Mouse (Mus musculus) CH12.LX (cell line): ENCODE measurements around the gene Hs3st3b1. TPM values are rescaled to one million over a fixed set of nuclear protein-coding genes. Genes with fewer than 3 reads are reported as not detected.

Source experiments
- DNase-seq: peaks from one replicate; pipeline ENCODE4 v3.0.0-alpha.2; 2013; ENCODE audit errors: extremely low read depth
- H3K27ac ChIP-seq: 2 replicates; pipeline ENCODE4 v1.5.1; 2012; ENCODE audit warnings: low read depth, mild to moderate bottlenecking, control low read depth, moderate library complexity; ENCODE audit not compliant: insufficient read depth
- H3K27me3 ChIP-seq: replicated peaks from 2 replicates; pipeline ENCODE3; 2012; ENCODE audit warnings: inconsistent platforms
- H3K36me3 ChIP-seq, 2 experiments: replicated peaks in 1 of 2; 2 replicates each; pipeline versions ENCODE3 to v1.6.1; 2012; ENCODE audit warnings: inconsistent platforms in 1 of 2, low read length in 1 of 2, mild to moderate bottlenecking in 1 of 2, mixed read lengths in 1 of 2, moderate library complexity in 1 of 2; ENCODE audit not compliant: control insufficient read depth in 1 of 2, insufficient read depth in 1 of 2
- H3K4me1 ChIP-seq, 2 experiments: 2 replicates each; pipeline ENCODE4 v1.6.1; 2012; ENCODE audit warnings: inconsistent platforms in 1 of 2, moderate library complexity in 1 of 2; ENCODE audit not compliant: insufficient read depth in 2 of 2, control insufficient read depth in 1 of 2
- H3K4me2 ChIP-seq: 2 replicates; pipeline ENCODE4 v1.6.1; 2012; ENCODE audit warnings: low read depth, mild to moderate bottlenecking, control low read depth; ENCODE audit not compliant: poor library complexity, insufficient read depth, severe bottlenecking
- H3K4me3 ChIP-seq, 3 experiments: fragments of 150-350 bp in 1 of 3; sonication (generic) in 1 of 3; replicated peaks in 1 of 3; 2 replicates each; pipeline versions ENCODE3 to v1.5.1; 2011 to 2012; ENCODE audit warnings: low read depth in 2 of 3, low read length in 2 of 3, mild to moderate bottlenecking in 2 of 3, moderate library complexity in 2 of 3, control low read depth in 1 of 3, improper control_type of control experiment in 1 of 3, inconsistent platforms in 1 of 3, mixed read lengths in 1 of 3; ENCODE audit not compliant: poor library complexity in 1 of 3
- H3K79me2 ChIP-seq: replicated peaks from 2 replicates; pipeline ENCODE4 v1.6.1; 2012; ENCODE audit warnings: mild to moderate bottlenecking, moderate library complexity; ENCODE audit not compliant: control insufficient read depth, poor library complexity, insufficient read depth, severe bottlenecking; ENCODE audit errors: extremely low read depth
- H3K9ac ChIP-seq: 2 replicates; pipeline ENCODE4 v1.6.1; 2012; ENCODE audit warnings: low read depth, mild to moderate bottlenecking, control low read depth, moderate library complexity; ENCODE audit not compliant: insufficient read depth
- H3K9me3 ChIP-seq: replicated peaks from 2 replicates; pipeline ENCODE3; 2012; ENCODE audit warnings: low read length, inconsistent platforms, mixed read lengths
- BHLHE40 ChIP-seq: IDR thresholded peaks from 2 replicates; pipeline ENCODE4 v1.6.1; 2011; ENCODE audit warnings: mild to moderate bottlenecking, low read depth, low read length, improper control_type of control experiment
- CTCF ChIP-seq, 2 experiments: IDR thresholded peaks in 1 of 2; conservative IDR thresholded peaks in 1 of 2; 2 replicates each; pipeline ENCODE4 v1.5.1; 2011 to 2012; ENCODE audit warnings: low read depth in 2 of 2, low read length in 2 of 2, improper control_type of control experiment in 1 of 2, inconsistent platforms in 1 of 2, mild to moderate bottlenecking in 1 of 2, moderate library complexity in 1 of 2
- E2F4 ChIP-seq: IDR thresholded peaks from 2 replicates; pipeline ENCODE4 v1.6.1; 2011; ENCODE audit warnings: low read depth, low read length, improper control_type of control experiment; ENCODE audit not compliant: insufficient replicate concordance
- ELF1 ChIP-seq: IDR thresholded peaks from 2 replicates; pipeline ENCODE4 v1.6.1; 2014; ENCODE audit warnings: low read depth, mild to moderate bottlenecking, inconsistent platforms, low read length, improper control_type of control experiment
- EP300 ChIP-seq: IDR thresholded peaks from 2 replicates; pipeline ENCODE4 v1.6.1; 2011; ENCODE audit warnings: low read length, improper control_type of control experiment
- GABPA ChIP-seq: IDR thresholded peaks from 2 replicates; pipeline ENCODE4 v1.6.1; 2012; ENCODE audit warnings: low read depth, low read length, improper control_type of control experiment, inconsistent platforms; ENCODE audit not compliant: insufficient replicate concordance
- HCFC1 ChIP-seq: IDR thresholded peaks from 2 replicates; pipeline ENCODE4 v1.6.1; 2012; ENCODE audit warnings: low read depth, mild to moderate bottlenecking, inconsistent platforms, low read length, improper control_type of control experiment
- IRF4 ChIP-seq: IDR thresholded peaks from 2 replicates; pipeline ENCODE4 v1.6.1; 2014; ENCODE audit warnings: low read depth, mild to moderate bottlenecking, inconsistent platforms, low read length, improper control_type of control experiment
- JUND ChIP-seq: conservative IDR thresholded peaks from 2 replicates; pipeline ENCODE4 v1.6.1; 2011; ENCODE audit warnings: low read depth, low read length, improper control_type of control experiment
- MAFK ChIP-seq: IDR thresholded peaks from 2 replicates; pipeline ENCODE4 v1.6.1; 2011; ENCODE audit warnings: low read length, improper control_type of control experiment; ENCODE audit not compliant: insufficient replicate concordance
- MYC ChIP-seq: IDR thresholded peaks from 2 replicates; pipeline ENCODE4 v1.6.1; 2011; ENCODE audit warnings: low read depth, mild to moderate bottlenecking, improper control_type of control experiment, low read length
- POLR2A ChIP-seq: IDR thresholded peaks from 2 replicates; pipeline ENCODE4 v1.6.1; 2011; ENCODE audit warnings: low read depth, mild to moderate bottlenecking, improper control_type of control experiment, low read length
- POLR2AphosphoS2 ChIP-seq: IDR thresholded peaks from 2 replicates; pipeline ENCODE4 v1.6.1; 2011; ENCODE audit warnings: low read depth, low read length, improper control_type of control experiment
- RAD21 ChIP-seq: IDR thresholded peaks from 2 replicates; pipeline ENCODE4 v1.6.1; 2011; ENCODE audit warnings: low read depth, mild to moderate bottlenecking, low read length, improper control_type of control experiment, moderate library complexity
- TBP ChIP-seq: conservative IDR thresholded peaks from 2 replicates; pipeline ENCODE4 v1.6.1; 2011; ENCODE audit warnings: low read depth, low read length, improper control_type of control experiment
- UBTF ChIP-seq: IDR thresholded peaks from 2 replicates; pipeline ENCODE4 v1.6.1; 2012; ENCODE audit warnings: low read depth, mild to moderate bottlenecking, inconsistent platforms, low read length, improper control_type of control experiment, moderate library complexity
- USF1 ChIP-seq: IDR thresholded peaks from 2 replicates; pipeline ENCODE4 v1.6.1; 2014; ENCODE audit warnings: low read depth, mild to moderate bottlenecking, inconsistent platforms, low read length, improper control_type of control experiment
- USF2 ChIP-seq: conservative IDR thresholded peaks from 2 replicates; pipeline ENCODE4 v1.6.1; 2011; ENCODE audit warnings: low read depth, low read length, improper control_type of control experiment
- ZKSCAN1 ChIP-seq: IDR thresholded peaks from 2 replicates; pipeline ENCODE4 v1.6.1; 2012; ENCODE audit warnings: low read depth, inconsistent platforms, low read length, improper control_type of control experiment, borderline replicate concordance
- ZMIZ1 ChIP-seq: IDR thresholded peaks from 2 replicates; pipeline ENCODE4 v1.6.1; 2012; ENCODE audit warnings: low read depth, mild to moderate bottlenecking, inconsistent platforms, low read length, improper control_type of control experiment
- dilution Hi-C: fragments of 300-500 bp; cut with MboI; formaldehyde crosslinking; loops from 2 replicates; pipeline ENCODE4 v1.14.3; 2020; ENCODE audit warnings: low sequenced_read_pairs; ENCODE audit not compliant: extremely low pct_unique_long_range_greater_than_20kb, extremely low pct_ligation_motif_present
- in situ Hi-C: fragments of 300-500 bp; cut with MboI; formaldehyde crosslinking; loops from 3 replicates; pipeline ENCODE4 v1.14.3; 2019; ENCODE audit warnings: low sequenced_read_pairs, low pct_ligation_motif_present, low pct_unique_long_range_greater_than_20kb, mixed read lengths
- polyA plus RNA-seq: library from polyadenylated mRNA; unstranded; fragments of >175 nt; gene quantifications from 2 replicates; pipeline ENCODE4 v1.2.1, GENCODE M21; 2012; ENCODE audit warnings: low read depth; ENCODE audit not compliant: insufficient read length
- total RNA-seq, 2 experiments: library from RNA; depleted of rRNA; stranded (reverse); fragments of 300-350 nt in 1 of 2; fragments of >200 nt in 1 of 2; gene quantifications; 2 replicates each; pipeline ENCODE4 v1.2.3; 2012 to 2014

The Hs3st3b1 gene
- total and polyA plus RNA-seq, 3 experiments: 1.1 to 2.0 (median 2.0) TPM

DNA sequence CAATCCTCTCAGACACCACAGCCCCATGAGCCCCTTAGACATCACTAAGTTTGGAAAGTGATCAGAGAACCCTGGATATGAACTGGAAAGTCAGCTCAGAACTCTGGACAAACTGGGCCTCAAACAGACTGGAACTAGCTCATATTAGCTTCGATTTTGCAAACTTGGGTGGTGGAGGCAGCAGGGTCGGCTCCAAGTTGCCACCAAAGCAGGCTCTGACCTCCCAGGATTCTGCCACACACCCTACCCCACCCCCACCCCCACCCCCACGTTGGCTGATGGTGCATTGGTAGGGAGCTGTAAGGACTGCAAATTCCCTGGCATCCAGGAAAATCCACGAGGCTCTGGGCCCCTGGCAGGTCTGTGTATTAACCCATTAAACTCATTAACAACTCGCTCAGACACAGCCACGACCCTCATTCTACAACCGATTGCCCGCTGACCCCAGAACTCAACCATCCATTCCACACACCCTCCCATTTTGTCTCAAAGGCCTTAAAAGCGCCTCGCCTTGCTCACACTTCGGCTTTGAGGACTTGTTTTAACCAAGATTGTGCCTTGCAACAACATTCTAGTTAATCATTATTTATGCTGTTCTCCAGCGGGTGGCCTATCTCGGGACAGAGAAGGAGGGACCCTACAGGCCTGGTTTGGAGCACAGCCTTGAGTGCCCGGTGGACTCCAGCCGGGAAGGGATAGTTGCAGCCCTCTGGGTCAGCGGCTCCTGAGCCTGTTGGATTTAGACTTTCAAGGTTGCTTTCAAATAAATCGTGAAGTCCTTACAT is 3.6 kb downstream of the Hs3st3b1 start:
- dilution Hi-C loops: no loop called here
- Histone ChIP-seq H3K27ac (no peak overlapping the region), H3K9ac (no peak overlapping the region)
- DNase-seq: no peak
- no peak for TF ChIP-seq POLR2A
- no peak for TF ChIP-seq USF2
- no peak for TF ChIP-seq RAD21
- no peak for TF ChIP-seq JUND
- no peak for TF ChIP-seq GABPA
- no peak for TF ChIP-seq CTCF (conservative IDR thresholded peaks at IDR 0.05 in 1 of 2, IDR thresholded peaks at IDR 0.05 in 1 of 2; ENCODE audit: low read depth in 2 of 2, low read length in 2 of 2)
- no peak for TF ChIP-seq BHLHE40
- TF ChIP-seq IRF4: no peak
- TF ChIP-seq UBTF: no peak
- no peak for TF ChIP-seq TBP
- TF ChIP-seq MYC: no peak
- no peak for TF ChIP-seq MAFK
- no peak for TF ChIP-seq USF1
- no peak for TF ChIP-seq E2F4
- TF ChIP-seq POLR2AphosphoS2: no peak
- TF ChIP-seq, all 38 proteins: peak for 0
- in situ Hi-C loops: no loop called here
- Histone ChIP-seq H3K27me3 (peaks cover 14% of the 10 kb centered on the region), H3K4me2 (no peak overlapping the region), H3K36me3 (no peaks in the 10 kb centered on the region), H3K4me1 (peaks cover 0 to 28% of the 10 kb centered on the region in 2 experiments; a peak in 2 of 4 replicates), H3K79me2 (no peaks in the 10 kb centered on the region), H3K9me3 (no peaks in the 10 kb centered on the region), H3K4me3 (no peak overlapping the region)

DNA sequence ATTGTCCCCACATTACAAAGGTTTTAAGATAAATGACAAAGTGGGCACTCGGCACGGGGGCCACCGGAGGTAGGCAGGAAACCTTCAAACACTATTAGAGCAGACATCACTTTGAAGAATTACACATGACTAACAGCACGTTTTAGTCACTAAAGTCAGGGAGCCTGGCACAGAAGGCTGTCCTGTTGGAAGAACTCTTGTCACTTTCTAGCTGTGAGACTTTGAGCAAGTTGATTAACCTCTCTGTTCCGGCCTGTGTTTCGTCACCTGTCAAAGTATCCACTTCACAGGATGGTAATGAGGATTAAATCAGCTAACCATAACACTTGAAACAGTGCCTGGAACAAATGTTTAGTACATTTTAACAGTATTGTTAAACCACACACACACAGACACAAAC is 4.5 kb downstream of the Hs3st3b1 start:
- no peaks in the 10 kb centered on the region for H3K9me3 ChIP-seq
- no peak for DNase-seq
- TF ChIP-seq ZKSCAN1: no peak
- TF ChIP-seq JUND: no peak
- no peak for TF ChIP-seq ZMIZ1
- no peak for TF ChIP-seq HCFC1
- TF ChIP-seq RAD21: no peak
- no peak for TF ChIP-seq ELF1
- no peak for TF ChIP-seq EP300
- TF ChIP-seq TBP: no peak
- peaks cover 10% of the 10 kb centered on the region for H3K27me3 ChIP-seq
- H3K9ac ChIP-seq: no peak overlapping the region
- dilution Hi-C loops: no loop called here
- no peaks in the 10 kb centered on the region for H3K36me3 ChIP-seq
- in situ Hi-C loops: no loop called here
- no peak overlapping the region for H3K27ac ChIP-seq
- H3K4me1 ChIP-seq: peaks cover 0 to 33% of the 10 kb centered on the region in 2 experiments; a peak in 2 of 4 replicates
- H3K4me3 ChIP-seq: no peak overlapping the region
- H3K79me2 ChIP-seq: no peaks in the 10 kb centered on the region
- H3K4me2 ChIP-seq: no peak overlapping the region
